Mouse (Mus musculus): ENCODE measurements around the gene Ppp1r9a. TPM values are rescaled to one million over a fixed set of nuclear protein-coding genes. Genes with fewer than 3 reads are reported as not detected.
A peak's percentile ranks its signal among the peaks of the same experiment; 100 is the strongest.

Gene Ppp1r9a
- total RNA-seq, 2 experiments from 2014 or later: 1.8 to 2.0 TPM

DNA sequence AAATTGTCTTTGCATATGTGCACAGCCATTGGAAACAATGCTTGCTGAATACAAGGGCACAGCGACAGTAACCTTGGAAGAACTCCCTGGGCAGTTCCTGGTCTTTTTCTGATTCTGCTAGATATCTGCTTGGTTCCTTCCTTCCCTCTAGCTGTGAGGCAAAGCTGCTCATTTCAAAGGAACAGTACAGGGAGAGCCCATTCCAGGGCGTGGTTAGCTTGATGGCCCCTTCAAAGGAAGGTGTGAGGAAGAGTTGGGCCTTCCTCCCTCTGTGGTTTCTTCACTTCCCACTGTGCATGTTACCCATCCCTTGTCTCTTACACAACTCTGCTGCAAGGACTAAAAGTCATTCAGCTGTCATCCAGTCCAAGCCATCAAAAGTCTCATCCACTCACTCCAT lies 117.3 kb downstream of the Ppp1r9a start:
- TF ChIP-seq CTCF (IDR thresholded peaks at IDR 0.05): no peak
- no peak overlapping the region for H3K4me3 ChIP-seq
- DNase-seq: no peak
- H3K27ac ChIP-seq: no peak overlapping the region
- intact Hi-C loops (cut with DNase I): no loop called here

DNA sequence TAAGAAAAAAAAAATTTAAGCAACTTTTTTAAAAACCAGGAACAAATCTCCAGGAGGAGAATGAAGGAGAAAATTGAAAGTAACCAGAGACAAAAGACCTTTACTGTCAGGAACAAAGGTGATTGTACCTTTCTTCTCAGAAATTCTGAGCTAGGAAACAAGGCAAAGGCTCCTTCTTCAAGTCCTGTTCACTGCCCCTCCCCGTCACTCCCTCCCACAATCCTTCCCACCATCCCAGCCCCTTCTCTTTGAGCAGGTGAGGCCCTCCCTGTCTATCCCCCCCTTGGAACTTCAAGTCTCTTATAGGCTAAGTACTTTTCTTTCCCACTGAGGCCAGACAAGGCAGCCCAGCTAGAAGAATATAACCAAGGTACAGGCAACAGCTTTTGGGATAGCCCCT lies 117.8 kb downstream of the Ppp1r9a start:
- Histone ChIP-seq H3K27ac (no peak overlapping the region), H3K4me3 (no peak overlapping the region)
- DNase-seq: no peak
- TF ChIP-seq CTCF (IDR thresholded peaks at IDR 0.05): no peak
- intact Hi-C loops (cut with DNase I): no loop called here

DNA sequence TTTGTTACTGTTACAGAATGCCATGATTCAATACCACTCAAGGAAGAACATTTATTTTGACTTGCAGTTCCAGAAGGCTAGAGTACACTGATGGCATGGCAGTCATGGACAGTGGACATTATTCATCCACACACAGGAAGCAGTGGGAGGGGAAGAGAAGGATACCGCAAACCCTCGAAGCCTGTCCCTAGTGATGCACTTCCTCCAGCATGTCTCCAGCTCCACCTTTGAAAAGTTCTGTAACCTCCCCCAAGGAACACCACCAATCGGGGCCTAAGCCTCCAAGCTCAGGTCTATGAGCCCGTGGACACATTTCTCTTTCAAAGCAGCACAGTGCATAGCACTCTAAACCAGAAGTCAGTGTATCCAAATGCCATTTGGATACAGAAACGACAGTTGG lies 120.0 kb downstream of the Ppp1r9a start:
- TF ChIP-seq CTCF (IDR thresholded peaks at IDR 0.05): no peak
- H3K27ac ChIP-seq: no peak overlapping the region
- intact Hi-C loops (cut with DNase I): no loop called here

DNA sequence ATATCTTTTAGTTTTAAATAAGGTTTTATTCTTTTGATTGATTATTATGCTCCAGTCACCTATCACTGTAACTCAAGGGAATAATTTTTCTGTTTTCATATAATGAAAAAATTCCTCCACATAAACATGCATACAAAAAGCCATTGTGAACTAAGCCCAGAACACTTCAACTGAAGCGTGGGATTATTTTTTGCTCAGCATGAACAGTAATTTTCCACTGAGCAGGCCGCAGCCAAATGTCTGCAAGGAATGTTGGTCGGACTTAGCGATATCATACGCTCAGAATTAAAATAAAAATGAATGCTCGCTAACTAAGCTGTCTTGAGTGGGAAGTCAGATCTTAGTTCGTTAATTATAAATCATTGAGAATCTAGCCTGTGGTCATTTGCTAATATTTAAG lies 122.2 kb downstream of the Ppp1r9a start:
- H3K4me3 ChIP-seq: no peak overlapping the region
- no peak for DNase-seq
- TF ChIP-seq CTCF (IDR thresholded peaks at IDR 0.05): no peak
- intact Hi-C loops (cut with DNase I): no loop called here
- peak overlapping the region; percentile 56 for H3K27ac ChIP-seq

More for the DNA sequence above, 120.0 kb downstream of the Ppp1r9a start:
- no peak for DNase-seq
- H3K4me3 ChIP-seq: no peak overlapping the region

DNA sequence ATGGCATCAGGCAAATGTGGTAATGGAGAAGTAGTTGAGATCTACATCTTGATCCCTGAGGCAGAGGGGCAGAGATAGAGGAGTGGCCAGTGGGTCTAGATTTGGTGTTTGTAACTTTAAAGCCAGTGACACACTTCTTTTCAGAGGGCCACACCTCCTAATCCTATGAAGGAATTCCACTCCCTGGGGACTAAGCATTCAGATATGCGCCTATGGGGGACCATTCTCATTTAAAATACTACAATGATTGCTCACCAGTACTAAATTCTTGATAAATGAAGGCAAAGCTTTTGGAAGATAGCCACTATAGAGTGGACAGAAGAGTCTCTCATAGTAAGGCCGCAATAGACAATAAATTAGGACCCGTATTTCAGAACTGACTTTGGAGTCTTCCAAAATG lies 124.1 kb downstream of the Ppp1r9a start:
- no peak overlapping the region for H3K4me3 ChIP-seq
- no peak for TF ChIP-seq CTCF (IDR thresholded peaks at IDR 0.05)
- no peak for DNase-seq
- no peak overlapping the region for H3K27ac ChIP-seq
- intact Hi-C loops (cut with DNase I): no loop called here

DNA sequence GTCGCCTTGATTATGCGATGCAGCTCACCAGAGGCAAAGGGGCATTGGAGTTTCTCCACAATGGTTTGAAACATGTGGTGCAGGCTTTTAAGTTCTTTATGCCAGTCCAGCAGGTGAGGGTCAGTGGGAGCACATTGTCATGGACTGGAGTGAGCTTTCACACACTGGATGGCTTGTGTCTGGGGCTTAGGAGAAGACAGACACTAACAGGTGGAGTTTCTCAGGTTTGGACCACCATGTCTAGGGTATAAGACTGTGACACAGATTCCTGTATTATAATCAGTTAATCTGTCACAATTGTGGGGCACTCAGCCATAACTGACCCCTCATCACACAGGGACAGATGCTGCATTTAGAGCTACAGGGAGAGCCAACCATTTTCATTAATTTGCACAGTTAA lies 124.5 kb downstream of the Ppp1r9a start:
- H3K4me3 ChIP-seq: no peak overlapping the region
- DNase-seq: no peak
- no peak overlapping the region for H3K27ac ChIP-seq
- intact Hi-C loops (cut with DNase I): no loop called here
- TF ChIP-seq CTCF (IDR thresholded peaks at IDR 0.05): no peak

DNA sequence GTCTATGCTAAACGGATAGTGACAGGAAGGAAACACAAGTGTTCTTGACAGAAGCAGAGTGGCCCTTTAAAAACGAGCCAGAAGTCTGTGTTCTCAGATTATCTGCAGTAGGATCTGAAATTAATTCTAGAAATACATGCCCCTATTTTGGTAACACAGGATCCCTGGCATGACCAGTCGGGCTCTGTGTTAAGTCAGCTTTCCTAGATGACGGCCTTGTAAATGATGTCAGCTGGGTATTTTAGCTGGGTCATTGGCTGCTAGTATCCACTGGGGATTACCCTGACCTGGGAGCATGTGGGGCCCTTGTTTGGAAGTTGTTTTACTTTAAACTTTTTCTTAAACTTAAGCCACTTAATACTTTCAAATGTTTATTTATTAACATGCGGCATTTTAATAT lies 125.1 kb downstream of the Ppp1r9a start:
- intact Hi-C loops (cut with DNase I): no loop called here
- no peak for DNase-seq

DNA sequence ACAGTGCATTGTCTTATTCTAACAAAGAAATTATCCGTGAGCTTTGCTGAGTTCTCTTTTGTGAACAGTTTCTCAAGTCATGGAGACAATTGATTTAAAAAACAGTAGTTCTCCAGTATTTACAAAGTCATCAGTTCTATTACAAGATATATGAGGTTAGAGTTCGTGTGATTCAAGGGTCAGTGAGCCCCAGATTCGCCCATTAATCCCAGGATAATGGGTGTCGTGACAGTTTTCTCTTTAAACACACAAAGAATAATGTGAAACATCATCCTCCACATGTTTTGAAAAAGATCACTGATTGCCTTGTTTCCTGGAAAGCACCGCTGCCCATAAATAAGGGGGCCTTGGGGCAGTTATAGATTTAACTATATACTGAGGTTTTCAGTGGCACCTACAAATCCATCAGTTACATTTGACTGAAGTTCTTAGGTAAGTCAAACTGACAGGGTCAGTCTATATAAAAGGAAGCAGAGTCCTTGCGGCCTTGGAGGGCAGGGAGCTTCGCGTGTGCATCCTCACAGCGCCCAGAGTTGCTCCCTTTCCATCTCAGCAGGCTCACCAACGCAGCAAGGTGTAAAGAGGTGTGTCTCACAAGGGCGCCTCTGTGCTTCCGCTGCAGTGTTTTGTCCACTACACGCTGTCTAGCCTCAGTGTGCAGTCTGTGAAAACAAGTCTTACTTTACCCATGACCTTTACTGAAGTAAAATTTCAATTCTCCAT lies 126.6 kb downstream of the Ppp1r9a start:
- DNase-seq: no peak
- Histone ChIP-seq H3K27ac (no peak overlapping the region), H3K4me3 (no peak overlapping the region)
- intact Hi-C loops (cut with DNase I): no loop called here
- TF ChIP-seq CTCF (IDR thresholded peaks at IDR 0.05): no peak

More for the DNA sequence above, 125.1 kb downstream of the Ppp1r9a start:
- no peak for TF ChIP-seq CTCF (IDR thresholded peaks at IDR 0.05)
- Histone ChIP-seq H3K27ac (no peak overlapping the region), H3K4me3 (no peak overlapping the region)

DNA sequence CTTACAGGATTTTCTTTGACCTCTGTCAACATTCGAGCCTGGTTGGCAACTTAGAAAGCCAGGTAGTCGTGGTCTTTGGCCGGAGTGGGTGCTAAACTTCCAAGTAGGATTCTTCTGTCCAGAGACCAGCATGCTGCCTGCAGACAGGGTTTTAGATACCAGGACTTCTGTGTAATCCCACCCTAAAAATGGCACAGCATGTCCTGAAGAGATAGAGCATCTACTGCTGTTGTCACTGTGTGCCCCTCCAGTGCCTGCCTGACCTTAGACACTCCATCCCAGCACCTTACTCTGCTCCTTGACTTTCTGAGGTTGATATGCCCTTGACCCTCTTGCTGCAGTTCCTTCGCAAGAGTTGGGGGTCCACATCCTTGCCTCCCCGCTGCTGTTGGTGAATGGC lies 127.2 kb downstream of the Ppp1r9a start:
- no peak overlapping the region for H3K27ac ChIP-seq
- no peak overlapping the region for H3K4me3 ChIP-seq
- TF ChIP-seq CTCF (IDR thresholded peaks at IDR 0.05): no peak
- no peak for DNase-seq
- intact Hi-C loops (cut with DNase I): no loop called here

DNA sequence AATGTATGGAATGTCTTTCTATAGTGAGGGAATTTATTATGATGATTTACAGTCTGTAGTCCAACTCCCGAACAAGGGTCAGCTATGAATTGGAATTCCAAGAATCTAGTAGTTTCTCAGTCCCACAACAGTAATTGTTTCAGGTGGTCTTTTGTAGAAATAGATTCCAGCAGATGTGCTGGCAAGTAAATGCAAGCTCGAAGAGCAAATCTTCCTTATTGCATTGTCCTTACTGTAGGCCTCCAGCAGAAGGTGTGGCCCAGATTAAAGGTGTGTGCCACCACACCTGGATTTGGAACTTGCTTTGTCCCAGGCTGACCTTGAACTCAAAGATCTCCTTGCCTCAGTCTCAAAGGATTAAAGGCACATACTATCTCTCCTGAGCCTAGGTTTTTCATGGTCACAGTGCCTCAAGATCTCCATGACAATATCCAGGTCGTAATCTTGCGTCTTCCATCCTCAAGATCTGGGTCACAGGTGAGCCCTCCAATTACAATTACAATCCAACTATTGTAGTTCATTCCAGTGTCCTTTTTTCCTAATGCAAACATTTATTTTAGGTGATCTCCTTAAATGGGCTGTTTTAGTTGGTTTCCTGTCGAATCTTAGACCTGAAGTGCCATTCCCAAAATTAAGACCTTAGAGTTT lies 130.4 kb downstream of the Ppp1r9a start:
- intact Hi-C loops (cut with DNase I): no loop called here
- TF ChIP-seq CTCF (IDR thresholded peaks at IDR 0.05): no peak
- no peak overlapping the region for H3K4me3 ChIP-seq
- no peak for DNase-seq
- H3K27ac ChIP-seq: no peak overlapping the region

DNA sequence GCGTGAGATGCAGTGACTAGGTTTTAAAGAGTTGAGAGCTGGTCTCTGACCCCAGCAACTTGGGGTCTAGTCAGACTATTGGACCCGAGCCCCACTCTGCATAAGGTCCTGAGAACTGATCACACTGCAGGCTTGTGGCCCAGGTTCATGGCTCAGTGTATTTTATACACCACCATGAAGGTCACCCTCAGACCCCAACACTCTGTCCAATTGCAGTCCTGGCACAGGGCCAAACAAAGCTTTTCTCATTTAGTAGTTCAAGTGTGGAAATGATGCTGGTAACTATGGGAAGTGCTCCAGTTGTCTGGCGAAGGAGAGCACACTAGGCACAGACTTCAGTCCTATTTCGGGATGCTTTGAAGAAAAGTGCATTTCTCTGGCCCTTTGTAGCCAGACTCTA lies 134.5 kb downstream of the Ppp1r9a start:
- Histone ChIP-seq H3K27ac (no peak overlapping the region), H3K4me3 (no peak overlapping the region)
- intact Hi-C loops (cut with DNase I): no loop called here
- no peak for TF ChIP-seq CTCF (IDR thresholded peaks at IDR 0.05)
- no peak for DNase-seq

DNA sequence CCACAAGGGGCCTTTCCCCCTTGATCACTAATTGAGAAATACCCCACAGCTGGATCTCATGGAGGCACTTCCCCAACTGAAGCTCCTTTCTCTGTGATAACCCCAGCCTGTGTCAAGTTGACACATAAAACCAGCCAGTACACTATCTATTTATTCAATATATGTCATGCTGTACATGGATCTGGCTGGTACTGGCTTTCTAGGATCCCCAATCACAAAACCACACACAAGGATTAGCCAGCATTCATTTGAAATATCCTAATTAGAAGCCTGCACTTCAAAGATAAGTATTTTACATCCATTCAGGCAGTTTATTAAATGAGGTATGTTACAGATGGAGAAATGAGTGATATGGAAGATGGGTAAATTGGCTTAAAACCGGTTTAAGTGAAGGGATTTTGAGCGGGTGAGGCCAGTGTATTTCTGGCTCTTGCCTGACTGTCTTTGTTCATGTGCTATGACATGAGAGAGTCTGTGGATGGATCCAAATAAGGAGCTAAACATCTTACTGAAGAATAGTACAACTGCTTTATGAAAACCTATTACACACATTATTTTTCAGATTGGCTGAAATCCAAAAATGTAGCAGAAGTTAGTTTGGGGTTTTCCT lies 135.5 kb downstream of the Ppp1r9a start:
- DNase-seq: no peak
- no peak overlapping the region for H3K4me3 ChIP-seq
- H3K27ac ChIP-seq: no peak overlapping the region
- intact Hi-C loops (cut with DNase I): no loop called here
- TF ChIP-seq CTCF (IDR thresholded peaks at IDR 0.05): no peak

DNA sequence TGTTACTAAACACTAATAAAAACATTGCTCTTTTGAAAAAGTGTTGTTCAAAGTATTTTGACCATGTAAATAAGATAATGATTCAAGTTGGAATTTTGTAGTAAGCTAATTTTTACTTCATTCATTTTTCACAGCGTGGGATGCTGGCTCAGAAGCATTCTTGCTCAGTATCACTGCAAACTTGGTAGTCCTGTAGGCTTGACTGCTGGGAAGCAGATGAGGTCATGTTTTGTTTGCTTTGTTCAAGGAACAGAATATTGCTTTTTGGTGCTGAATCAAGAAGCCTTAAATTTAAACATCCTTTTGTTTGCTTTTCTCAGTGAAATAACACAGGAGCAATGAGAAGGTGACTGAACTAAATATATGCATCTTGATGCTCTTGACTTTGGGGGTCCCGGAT lies 136.6 kb downstream of the Ppp1r9a start:
- intact Hi-C loops (cut with DNase I): no loop called here
- no peak overlapping the region for H3K4me3 ChIP-seq
- no peak for TF ChIP-seq CTCF (IDR thresholded peaks at IDR 0.05)
- H3K27ac ChIP-seq: no peak overlapping the region
- DNase-seq: no peak
